Mouse (Mus musculus) lung, postnatal 0 days (tissue): ENCODE results near the gene Siah3. TPM values are rescaled to one million over a fixed set of nuclear protein-coding genes. Genes with fewer than 3 reads are reported as not detected.

ENCODE experiments used
- ATAC-seq: fragments of 200-750 bp; cut with Nextera tagmentation; 2 replicates; pipeline ENCODE4 v1.8.0; 2017; ENCODE audit warnings: moderate library complexity
- DNase-seq: peaks from one replicate; pipeline ENCODE4 v3.0.0-alpha.2; 2016; ENCODE audit warnings: low spot score
- H3K27ac ChIP-seq: fragments of 300-500 bp; sonication (generic); 2 replicates; pipeline ENCODE4 v1.5.1; 2014; ENCODE audit warnings: antibody characterized with exemption, mild to moderate bottlenecking, low read length, mixed read lengths
- H3K27me3 ChIP-seq: fragments of 300-500 bp; sonication (generic); replicated peaks from 2 replicates; pipeline ENCODE4 v1.6.1; 2014; ENCODE audit warnings: low read length, mixed read lengths; ENCODE audit not compliant: insufficient read depth
- H3K36me3 ChIP-seq: fragments of 300-500 bp; sonication (generic); 2 replicates; pipeline ENCODE4 v1.6.1; 2014; ENCODE audit warnings: low read length, mixed read lengths; ENCODE audit not compliant: insufficient read depth
- H3K4me1 ChIP-seq: fragments of 300-500 bp; sonication (generic); 2 replicates; pipeline ENCODE4 v1.6.1; 2014; ENCODE audit warnings: antibody characterized with exemption, low read depth, low read length, mixed read lengths; ENCODE audit not compliant: insufficient read depth
- H3K4me2 ChIP-seq: fragments of 300-500 bp; sonication (generic); replicated peaks from 2 replicates; pipeline ENCODE4 v1.6.1; 2014; ENCODE audit warnings: low read depth, mild to moderate bottlenecking, low read length, moderate library complexity, mixed read lengths
- H3K4me3 ChIP-seq: fragments of 300-500 bp; sonication (generic); 2 replicates; pipeline ENCODE4 v1.5.1; 2014; ENCODE audit warnings: low read depth, low read length
- H3K9ac ChIP-seq: fragments of 300-500 bp; sonication (generic); replicated peaks from 2 replicates; pipeline ENCODE4 v1.6.1; 2014; ENCODE audit warnings: low read depth, mild to moderate bottlenecking
- H3K9me3 ChIP-seq: fragments of 300-500 bp; sonication (generic); 2 replicates; pipeline ENCODE4 v1.6.1; 2016; ENCODE audit warnings: low read length, mixed read lengths
- CTCF ChIP-seq: IDR thresholded peaks from 2 replicates; pipeline ENCODE4 v1.5.1; 2016; ENCODE audit warnings: antibody characterized with exemption, mild to moderate bottlenecking
- EP300 ChIP-seq: IDR thresholded peaks from 2 replicates; pipeline ENCODE4 v1.6.1; 2016; ENCODE audit warnings: antibody characterized with exemption, mild to moderate bottlenecking, control low read depth
- WGBS: fragments of 180-500 bp; shearing (Covaris S2); extraction: QIAGEN DNeasy Blood & Tissue Kit; methylation state at CpG from one replicate; pipeline ENCODE4 v1.1.7; 2014; 5-methylcytosine and 5-hydroxymethylcytosine counted together
- polyA plus RNA-seq: library from polyadenylated mRNA; unstranded; fragments of >200 nt; fragmentation: Nextera tagmentation; extraction: Ambion mirVana; gene quantifications from 2 replicates; pipeline ENCODE4 v1.2.1, GENCODE M21; 2015

Siah3 gene
- polyA plus RNA-seq, 1 experiment from 2014 or later: not detected

GRCm38 (mm10) chr14:75501501-75501990 is 45.8 kb downstream of the Siah3 start:
- Histone ChIP-seq H3K4me1 (no peaks in the 10 kb centered on the region), H3K4me3 (no peak overlapping the region), H3K27ac (no peak overlapping the region), H3K27me3 (no peaks in the 10 kb centered on the region), H3K9ac (no peak overlapping the region), H3K9me3 (no peaks in the 10 kb centered on the region), H3K4me2 (no peak overlapping the region), H3K36me3 (no peaks in the 10 kb centered on the region)
- WGBS: 50% methylated on average over 3 of the region's 3 CpGs
- TF ChIP-seq EP300: no peak
- no peak for TF ChIP-seq CTCF
- DNase-seq: no peak
- ATAC-seq: no peak

- no peak overlapping the region for H3K9ac ChIP-seq
- DNase-seq (no peak), ATAC-seq (no peak)
- H3K27ac ChIP-seq: no peak overlapping the region
- no peaks in the 10 kb centered on the region for H3K27me3 ChIP-seq
- no peaks in the 10 kb centered on the region for H3K36me3 ChIP-seq
- 37% methylated on average over 8 of the region's 8 CpGs for WGBS
- no peak overlapping the region for H3K4me3 ChIP-seq
- H3K9me3 ChIP-seq: no peaks in the 10 kb centered on the region
- TF ChIP-seq CTCF (no peak), EP300 (no peak)
- H3K4me1 ChIP-seq: no peaks in the 10 kb centered on the region
- H3K4me2 ChIP-seq: no peak overlapping the region
Observed at GRCm38 (mm10) chr14:75502446-75502845, 46.7 kb downstream of the Siah3 start.

GRCm38 (mm10) chr14:75504255-75504654 is 48.5 kb downstream of the Siah3 start:
- H3K4me2 ChIP-seq: no peak overlapping the region
- 54% methylated on average over 2 of the region's 2 CpGs for WGBS
- H3K27ac ChIP-seq: no peak overlapping the region
- H3K36me3 ChIP-seq: no peaks in the 10 kb centered on the region
- no peak overlapping the region for H3K4me3 ChIP-seq
- DNase-seq (no peak), ATAC-seq (no peak)
- H3K9me3 ChIP-seq: no peaks in the 10 kb centered on the region
- TF ChIP-seq CTCF (no peak), EP300 (no peak)
- no peak overlapping the region for H3K9ac ChIP-seq
- H3K4me1 ChIP-seq: no peaks in the 10 kb centered on the region
- no peaks in the 10 kb centered on the region for H3K27me3 ChIP-seq

GRCm38 (mm10) chr14:75505126-75505840 is 49.5 kb downstream of the Siah3 start:
- Histone ChIP-seq H3K4me2 (no peak overlapping the region), H3K9ac (no peak overlapping the region), H3K27ac (no peak overlapping the region), H3K36me3 (no peaks in the 10 kb centered on the region), H3K4me3 (no peak overlapping the region), H3K27me3 (no peaks in the 10 kb centered on the region), H3K4me1 (no peaks in the 10 kb centered on the region), H3K9me3 (no peaks in the 10 kb centered on the region)
- DNase-seq: no peak
- TF ChIP-seq CTCF: no peak
- WGBS: 49% methylated on average over 8 of the region's 8 CpGs
- no peak for ATAC-seq

- H3K9ac ChIP-seq: no peak overlapping the region
- WGBS: 61% methylated on average over 3 of the region's 3 CpGs
- H3K27me3 ChIP-seq: no peaks in the 10 kb centered on the region
- TF ChIP-seq EP300: no peak
- TF ChIP-seq CTCF: no peak
- H3K4me2 ChIP-seq: no peak overlapping the region
- H3K36me3 ChIP-seq: no peaks in the 10 kb centered on the region
- no peak for ATAC-seq
- H3K4me3 ChIP-seq: no peak overlapping the region
- DNase-seq: no peak
- H3K4me1 ChIP-seq: no peaks in the 10 kb centered on the region
- no peaks in the 10 kb centered on the region for H3K9me3 ChIP-seq
- no peak overlapping the region for H3K27ac ChIP-seq
Observed at GRCm38 (mm10) chr14:75506246-75506645, 50.5 kb downstream of the Siah3 start.

- WGBS: 69% methylated on average over 6 of the region's 6 CpGs
- H3K4me3 ChIP-seq: no peak overlapping the region
- no peak overlapping the region for H3K4me2 ChIP-seq
- no peaks in the 10 kb centered on the region for H3K9me3 ChIP-seq
- H3K27me3 ChIP-seq: no peaks in the 10 kb centered on the region
- TF ChIP-seq CTCF (no peak), EP300 (no peak)
- no peaks in the 10 kb centered on the region for H3K36me3 ChIP-seq
- H3K27ac ChIP-seq: no peak overlapping the region
- ATAC-seq (no peak), DNase-seq (no peak)
- no peak overlapping the region for H3K9ac ChIP-seq
- no peaks in the 10 kb centered on the region for H3K4me1 ChIP-seq
Observed at GRCm38 (mm10) chr14:75510125-75510524, 54.3 kb downstream of the Siah3 start.
